Mouse (Mus musculus) heart, postnatal 0 days (tissue): ENCODE results near the gene Mycbpap. TPM values are rescaled to one million over a fixed set of nuclear protein-coding genes. Genes with fewer than 3 reads are reported as not detected.
A peak's percentile ranks its signal among the peaks of the same experiment; 100 is the strongest.

Experiments
- ATAC-seq: fragments of 200-750 bp; cut with Nextera tagmentation; 2 replicates; pipeline ENCODE4 v1.8.0; 2017; ENCODE audit warnings: low read depth, moderate number of reproducible peaks, moderate library complexity; ENCODE audit not compliant: insufficient read depth
- DNase-seq: peaks from one replicate; pipeline ENCODE4 v3.0.0-alpha.2; 2016; ENCODE audit warnings: low spot score
- H3K27ac ChIP-seq: fragments of 300-500 bp; sonication (generic); 2 replicates; pipeline ENCODE4 v1.5.1; 2014; ENCODE audit warnings: low read depth, mild to moderate bottlenecking
- H3K27me3 ChIP-seq: fragments of 300-500 bp; sonication (generic); 2 replicates; pipeline ENCODE4 v1.6.1; 2014; ENCODE audit warnings: low read length, mixed read lengths; ENCODE audit not compliant: control insufficient read depth, insufficient read depth
- H3K36me3 ChIP-seq: fragments of 300-500 bp; sonication (generic); replicated peaks from 2 replicates; pipeline ENCODE4 v1.6.1; 2014; ENCODE audit warnings: low read length, mixed read lengths; ENCODE audit not compliant: control insufficient read depth, insufficient read depth
- H3K4me1 ChIP-seq: fragments of 300-500 bp; sonication (generic); 2 replicates; pipeline ENCODE4 v1.6.1; 2014; ENCODE audit warnings: antibody characterized with exemption; ENCODE audit not compliant: control insufficient read depth, insufficient read depth
- H3K4me2 ChIP-seq: fragments of 300-500 bp; sonication (generic); 2 replicates; pipeline ENCODE4 v1.6.1; 2014; ENCODE audit warnings: low read depth, mild to moderate bottlenecking, low read length, moderate library complexity
- H3K4me3 ChIP-seq: fragments of 300-500 bp; sonication (generic); 2 replicates; pipeline ENCODE4 v1.5.1; 2014; ENCODE audit warnings: low read depth, low read length
- H3K9ac ChIP-seq: fragments of 300-500 bp; sonication (generic); replicated peaks from 2 replicates; pipeline ENCODE4 v1.6.1; 2014; ENCODE audit warnings: low read depth, low read length, mixed read lengths
- H3K9me3 ChIP-seq: fragments of 300-500 bp; sonication (generic); replicated peaks from 2 replicates; pipeline ENCODE4 v1.6.1; 2016; ENCODE audit warnings: low read length; ENCODE audit not compliant: control insufficient read depth
- CTCF ChIP-seq: IDR thresholded peaks from 2 replicates; pipeline ENCODE4 v1.5.1; 2016; ENCODE audit warnings: antibody characterized with exemption, control low read depth, low read depth
- EP300 ChIP-seq: IDR thresholded peaks from 2 replicates; pipeline ENCODE4 v1.6.1; 2016; ENCODE audit warnings: antibody characterized with exemption, low read depth
- WGBS: fragments of 180-500 bp; shearing (Covaris S2); extraction: QIAGEN DNeasy Blood & Tissue Kit; methylation state at CpG from one replicate; pipeline ENCODE4 v1.1.7; 2014; 5-methylcytosine and 5-hydroxymethylcytosine counted together
- polyA plus RNA-seq: library from polyadenylated mRNA; unstranded; fragments of >200 nt; fragmentation: Nextera tagmentation; extraction: Ambion mirVana; gene quantifications from 2 replicates; pipeline ENCODE4 v1.2.1, GENCODE M21; 2015
- total RNA-seq: library from RNA; depleted of rRNA; stranded (reverse); fragments of >200 nt; gene quantifications from 2 replicates; pipeline ENCODE4 v1.2.3, GENCODE M21; 2014; ENCODE audit warnings: low replicate concordance

Gene Mycbpap
- total and polyA plus RNA-seq, 2 experiments from 2014 or later: 3.2 to 3.5 TPM

- DNase-seq (no peak), ATAC-seq (no peak)
- Histone ChIP-seq H3K27me3 (no peaks in the 10 kb centered on the region), H3K4me1 (peaks cover 7% of the 10 kb centered on the region), H3K27ac (no peak overlapping the region), H3K9ac (no peak overlapping the region), H3K36me3 (peaks cover 12% of the 10 kb centered on the region; the same call in 1 of the 2 replicates), H3K9me3 (no peaks in the 10 kb centered on the region), H3K4me2 (peak overlapping the region; percentile 51), H3K4me3 (no peak overlapping the region)
- WGBS: 52% methylated on average over 18 of the region's 18 CpGs
- no peak for TF ChIP-seq CTCF
- no peak for TF ChIP-seq EP300
Observed at GRCm38 (mm10) chr11:94544422-94544821, 22.9 kb upstream of the Mycbpap start.

GRCm38 (mm10) chr11:94543932-94544331, 22.4 kb upstream of the Mycbpap start:
- TF ChIP-seq CTCF (peak; percentile 94), EP300 (no peak)
- peak; percentile 86 for DNase-seq
- Histone ChIP-seq H3K9ac (no peak overlapping the region), H3K27me3 (no peaks in the 10 kb centered on the region), H3K4me2 (peak overlapping the region; percentile 51), H3K9me3 (no peaks in the 10 kb centered on the region), H3K36me3 (peaks cover 12% of the 10 kb centered on the region; the same call in 1 of the 2 replicates), H3K4me1 (peaks cover 5% of the 10 kb centered on the region), H3K4me3 (no peak overlapping the region), H3K27ac (no peak overlapping the region)
- WGBS: 14% methylated on average over 9 of the region's 9 CpGs
- ATAC-seq: peak; percentile 50

GRCm38 (mm10) chr11:94543344-94543743, 21.8 kb upstream of the Mycbpap start:
- Histone ChIP-seq H3K9ac (no peak overlapping the region), H3K27ac (no peak overlapping the region), H3K4me2 (peak overlapping the region; percentile 51; the same call in 1 of the 2 replicates), H3K36me3 (peaks cover 12% of the 10 kb centered on the region), H3K4me1 (peaks cover 5% of the 10 kb centered on the region), H3K9me3 (no peaks in the 10 kb centered on the region), H3K27me3 (no peaks in the 10 kb centered on the region), H3K4me3 (no peak overlapping the region)
- no peak for DNase-seq
- 87% methylated on average over 12 of the region's 12 CpGs for WGBS
- no peak for TF ChIP-seq CTCF
- no peak for TF ChIP-seq EP300
- ATAC-seq: no peak

GRCm38 (mm10) chr11:94542400-94542799, 20.9 kb upstream of the Mycbpap start:
- TF ChIP-seq CTCF (no peak), EP300 (no peak)
- Histone ChIP-seq H3K9ac (no peak overlapping the region), H3K27ac (no peak overlapping the region), H3K4me1 (no peaks in the 10 kb centered on the region), H3K27me3 (no peaks in the 10 kb centered on the region), H3K36me3 (peaks cover 12% of the 10 kb centered on the region), H3K9me3 (no peaks in the 10 kb centered on the region), H3K4me2 (no peak overlapping the region), H3K4me3 (no peak overlapping the region)
- DNase-seq (no peak), ATAC-seq (no peak)
- 88% methylated on average over 4 of the region's 4 CpGs for WGBS

GRCm38 (mm10) chr11:94539761-94540160, 18.2 kb upstream of the Mycbpap start:
- Histone ChIP-seq H3K27ac (no peak overlapping the region), H3K4me2 (no peak overlapping the region), H3K36me3 (peaks cover 12% of the 10 kb centered on the region), H3K4me1 (no peaks in the 10 kb centered on the region), H3K27me3 (no peaks in the 10 kb centered on the region), H3K9ac (no peak overlapping the region), H3K4me3 (no peak overlapping the region), H3K9me3 (no peaks in the 10 kb centered on the region)
- WGBS: 76% methylated on average over 7 of the region's 7 CpGs
- no peak for DNase-seq
- no peak for ATAC-seq
- TF ChIP-seq CTCF (no peak), EP300 (no peak)

- TF ChIP-seq EP300 (no peak), CTCF (no peak)
- WGBS: 67% methylated on average over 8 of the region's 8 CpGs
- DNase-seq: no peak
Observed at GRCm38 (mm10) chr11:94538733-94539292, 17.3 kb upstream of the Mycbpap start.

More at GRCm38 (mm10) chr11:94538733-94539292, 17.3 kb upstream of the Mycbpap start:
- Histone ChIP-seq H3K4me2 (no peak overlapping the region), H3K9ac (no peak overlapping the region), H3K9me3 (no peaks in the 10 kb centered on the region), H3K4me1 (no peaks in the 10 kb centered on the region), H3K27ac (no peak overlapping the region), H3K36me3 (peaks cover 12% of the 10 kb centered on the region), H3K4me3 (no peak overlapping the region), H3K27me3 (no peaks in the 10 kb centered on the region)
- ATAC-seq: no peak
